Mouse (Mus musculus) frontal cortex, adult 2 months (tissue): ENCODE measurements around the gene Ppfia2. TPM values are rescaled to one million over a fixed set of nuclear protein-coding genes. Genes with fewer than 3 reads are reported as not detected.

ENCODE experiments used
- DNase-seq, 2 experiments: peaks; one replicate each; pipeline ENCODE4 v3.0.0; 2022; ENCODE audit warnings: low spot score in 1 of 2; ENCODE audit errors: extremely low spot score in 1 of 2
- polyA plus RNA-seq: library from polyadenylated mRNA; depleted of rRNA; stranded (reverse); fragments of >200 nt; gene quantifications from 2 replicates; pipeline ENCODE4 v1.2.3, GENCODE M21; 2012

Ppfia2 gene
- polyA plus RNA-seq, 1 experiment, result 66.1 TPM

DNA sequence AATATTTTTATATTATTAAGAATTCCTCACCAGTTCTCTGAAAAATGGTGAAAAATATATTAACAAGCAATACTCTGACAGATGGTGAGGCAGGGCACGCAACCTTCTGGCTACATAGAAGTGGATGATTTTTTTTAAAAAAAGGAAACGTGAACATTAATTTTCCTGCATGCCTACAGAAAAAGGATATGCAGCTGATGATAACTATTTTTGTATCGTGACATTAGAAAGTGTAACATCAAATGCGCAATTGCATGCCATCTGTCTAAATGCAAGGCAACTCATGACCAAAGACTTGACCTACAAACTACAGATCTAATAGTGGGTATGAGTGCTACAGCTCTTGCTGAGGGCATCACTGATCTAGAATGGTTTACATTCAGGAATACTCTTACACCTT lies 182.1 kb downstream of the Ppfia2 start:
- DNase-seq, result no peak

DNA sequence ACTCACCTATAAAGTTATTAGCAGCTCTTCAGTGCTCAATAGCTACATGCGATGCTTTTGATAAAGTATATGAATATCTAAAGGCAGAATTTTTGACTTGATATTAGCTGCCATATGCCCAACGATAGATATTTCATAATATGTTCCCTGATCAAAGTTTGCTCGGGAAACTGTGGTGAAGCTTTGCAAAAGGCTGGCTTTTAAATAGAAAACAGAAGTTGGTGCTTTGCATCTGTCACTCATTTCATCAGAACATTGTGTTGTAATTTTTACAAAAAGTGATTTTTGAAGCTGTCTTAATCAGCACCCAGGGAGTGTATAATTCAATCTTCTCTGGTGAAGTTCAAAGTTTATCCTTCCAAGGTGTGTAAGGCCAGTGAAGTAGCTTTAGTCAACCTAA lies 195.1 kb downstream of the Ppfia2 start:
- no peak for DNase-seq

DNA sequence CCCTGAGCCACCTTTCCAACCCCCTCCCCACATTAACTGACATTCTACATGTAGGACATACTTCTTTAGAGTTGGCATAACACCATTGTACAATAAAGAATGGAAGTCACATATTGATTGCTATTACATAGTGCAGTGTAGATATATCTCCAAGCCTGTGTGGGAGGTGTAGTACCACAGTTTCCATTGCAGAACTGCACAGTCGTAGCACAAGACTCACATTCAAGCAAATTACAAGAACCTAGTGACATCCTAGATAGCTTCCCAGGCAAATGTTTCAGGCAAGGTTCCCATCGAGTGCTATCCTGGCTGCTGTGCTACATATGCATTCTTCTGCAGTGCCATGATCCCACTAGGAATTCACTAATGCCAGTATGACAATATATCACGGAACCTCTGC lies 200.0 kb downstream of the Ppfia2 start:
- no peak for DNase-seq

DNA sequence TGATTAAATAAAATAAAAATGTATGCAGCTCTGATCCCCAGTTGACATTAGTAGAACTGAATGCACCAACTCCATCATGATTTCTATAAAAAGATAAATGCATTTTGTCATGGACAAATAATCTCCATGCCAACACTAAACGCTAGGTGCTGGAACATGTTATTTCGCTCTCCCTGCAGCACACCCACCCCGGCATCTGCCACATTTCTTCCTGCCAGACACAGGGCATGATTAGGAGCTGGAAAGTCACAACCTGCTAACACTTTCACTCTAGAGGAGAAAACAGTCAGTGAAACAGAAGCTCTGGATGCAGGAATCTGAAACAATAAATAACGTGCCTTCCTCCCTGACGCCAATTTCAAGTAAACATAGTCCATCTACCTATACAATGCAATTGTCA lies 211.3 kb downstream of the Ppfia2 start:
- peak; percentile 23 to 47 for DNase-seq

DNA sequence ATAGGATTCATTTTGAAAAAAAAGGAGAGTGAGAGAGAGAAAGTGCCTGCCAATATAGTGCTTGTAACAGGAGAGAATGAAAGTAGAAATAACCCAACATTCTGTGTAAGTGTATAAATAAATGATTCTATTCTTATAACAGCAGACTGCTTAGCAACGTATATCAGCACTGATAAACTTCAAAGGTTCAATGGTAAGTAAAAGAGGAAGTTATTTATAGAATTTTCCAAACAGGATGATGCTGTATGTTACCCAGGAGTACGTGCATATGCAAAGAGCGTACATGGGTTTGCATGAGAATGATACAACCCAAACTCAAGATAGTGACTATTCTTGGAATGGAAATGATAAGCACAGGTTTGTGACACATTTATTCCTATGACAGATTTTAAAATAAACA lies 215.4 kb downstream of the Ppfia2 start:
- DNase-seq, result no peak

DNA sequence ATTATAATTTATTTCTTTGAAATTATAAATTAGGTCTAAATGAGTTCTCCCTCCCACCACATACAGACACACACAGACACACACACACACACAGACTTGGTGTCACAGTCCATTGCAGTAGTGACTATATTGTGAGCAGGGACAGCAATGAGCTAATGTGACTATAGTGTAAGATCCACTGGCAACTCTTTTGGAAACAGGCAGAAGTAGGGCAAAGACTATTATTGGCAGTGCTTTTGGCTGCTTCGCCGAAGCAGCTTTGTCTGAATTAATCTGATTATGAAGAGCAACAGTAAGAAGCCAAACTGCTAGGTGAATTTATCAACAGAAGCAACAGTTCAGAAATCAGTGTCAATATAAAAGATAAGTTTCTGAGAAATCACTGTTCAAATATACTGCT lies 249.8 kb downstream of the Ppfia2 start:
- DNase-seq, result no peak

DNA sequence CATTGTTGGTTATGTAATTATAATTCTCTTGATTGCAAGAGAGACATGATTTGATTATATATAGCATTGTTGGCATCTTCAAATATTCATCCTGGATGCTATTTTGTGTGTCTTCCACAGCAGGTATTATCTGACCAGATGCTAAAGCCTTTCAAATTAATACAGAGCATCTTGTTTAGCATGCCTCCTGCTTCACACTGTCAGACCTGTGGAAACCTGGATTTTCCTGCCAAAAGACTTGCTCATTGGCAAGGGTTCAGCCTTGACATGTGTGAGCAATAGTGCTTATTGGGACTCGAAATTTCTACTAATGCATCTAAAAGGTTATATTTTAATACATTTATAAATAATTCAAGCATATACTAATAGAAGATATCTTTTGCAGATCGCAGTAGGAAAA lies 262.1 kb downstream of the Ppfia2 start:
- DNase-seq, result peak in 1 of 2 experiments; percentile 22

DNA sequence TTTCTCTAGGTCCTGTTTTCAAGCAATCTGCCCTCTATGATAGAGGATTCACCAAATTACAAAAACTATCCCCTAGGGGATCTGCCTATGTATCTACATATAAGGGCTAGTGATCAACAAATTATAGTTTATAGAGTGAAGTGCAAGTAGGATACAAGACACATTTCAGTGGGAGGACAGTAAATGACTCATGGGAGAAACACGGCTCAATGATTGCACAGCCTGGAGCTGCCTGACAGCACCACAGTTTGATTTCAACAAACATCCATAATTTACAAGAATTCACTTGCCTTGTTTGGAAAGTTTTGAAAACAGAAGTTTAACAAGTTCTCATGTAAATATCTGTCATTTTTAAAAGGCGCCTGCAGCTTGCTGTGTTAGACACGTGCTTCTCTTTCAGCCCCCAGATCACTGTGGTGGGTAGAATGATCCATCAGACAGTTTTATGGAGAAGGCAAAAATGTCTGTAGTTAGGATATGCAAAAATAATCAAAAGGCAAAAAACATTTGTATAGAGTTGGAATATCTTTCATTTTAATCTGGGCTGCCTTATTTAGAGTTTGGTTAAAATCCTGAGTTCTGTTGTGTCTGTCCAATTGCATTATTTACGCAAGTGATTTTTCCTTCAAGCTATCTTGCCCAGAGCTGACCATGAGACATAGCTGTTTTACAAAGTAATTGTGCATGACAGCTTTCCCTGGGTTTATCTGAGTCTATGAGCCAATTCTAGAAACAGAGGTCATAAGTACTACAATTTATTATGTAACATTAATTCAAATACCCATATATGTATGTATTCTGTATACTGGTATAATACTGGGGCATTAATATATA lies 266.3 kb downstream of the Ppfia2 start:
- DNase-seq, result peak in 1 of 2 experiments; percentile 42

DNA sequence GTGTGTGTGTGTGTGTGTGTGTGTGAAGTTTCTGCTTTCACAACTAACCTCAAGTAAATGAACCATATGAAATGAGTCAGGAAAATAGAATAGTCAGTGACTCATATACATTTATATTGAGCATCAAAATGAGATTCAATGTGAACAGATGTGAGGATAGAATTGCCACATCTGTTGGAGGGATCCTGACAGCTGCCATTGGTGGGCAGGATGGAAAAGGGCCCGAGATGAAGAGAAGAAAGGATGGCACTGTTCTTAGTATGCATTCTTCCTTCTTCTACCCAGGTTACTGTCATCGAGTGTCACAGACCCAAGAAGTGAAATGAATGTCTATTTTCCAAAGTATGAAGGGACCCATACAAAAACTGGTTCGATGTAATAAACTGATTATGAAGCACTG lies 268.1 kb downstream of the Ppfia2 start:
- DNase-seq, result no peak

DNA sequence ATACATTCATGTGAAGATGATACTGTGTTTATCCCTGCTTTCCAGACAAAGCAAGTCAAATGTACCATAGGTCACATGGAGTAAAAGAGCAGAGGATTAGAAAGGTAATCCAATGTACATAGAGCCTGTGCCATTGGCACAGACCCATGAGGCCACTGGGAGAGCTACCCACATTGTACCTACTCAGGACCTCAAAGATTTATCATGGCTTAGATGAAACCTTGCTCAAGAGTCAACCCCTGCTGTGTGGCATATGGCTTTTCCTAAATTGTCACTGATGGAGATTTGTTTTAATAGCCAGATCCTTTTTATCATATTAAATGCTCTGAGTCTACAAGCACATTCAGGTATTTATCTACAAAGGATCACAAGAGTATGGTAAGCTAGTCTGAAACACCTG lies 274.8 kb downstream of the Ppfia2 start:
- no peak for DNase-seq

DNA sequence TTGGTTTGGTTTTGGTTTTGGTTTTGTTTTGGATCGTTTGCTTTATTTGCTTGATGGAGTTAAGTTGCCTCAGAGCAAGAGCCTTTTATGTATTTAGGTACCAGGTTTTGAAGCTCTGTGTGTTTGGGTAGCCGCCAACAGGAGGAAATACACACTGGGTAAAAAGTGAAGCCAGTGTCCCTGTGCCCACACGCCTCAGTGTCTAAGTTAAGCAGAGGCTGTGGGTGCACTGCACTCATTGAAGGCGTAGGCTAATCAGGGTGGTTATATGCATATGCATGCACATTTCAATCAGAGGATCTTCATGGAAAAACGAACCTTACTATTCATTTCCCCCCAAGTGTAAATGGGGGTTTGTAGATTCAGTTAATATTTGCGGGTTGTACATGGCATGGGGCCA lies 290.9 kb downstream of the Ppfia2 start:
- peak; percentile 77 to 81 for DNase-seq

DNA sequence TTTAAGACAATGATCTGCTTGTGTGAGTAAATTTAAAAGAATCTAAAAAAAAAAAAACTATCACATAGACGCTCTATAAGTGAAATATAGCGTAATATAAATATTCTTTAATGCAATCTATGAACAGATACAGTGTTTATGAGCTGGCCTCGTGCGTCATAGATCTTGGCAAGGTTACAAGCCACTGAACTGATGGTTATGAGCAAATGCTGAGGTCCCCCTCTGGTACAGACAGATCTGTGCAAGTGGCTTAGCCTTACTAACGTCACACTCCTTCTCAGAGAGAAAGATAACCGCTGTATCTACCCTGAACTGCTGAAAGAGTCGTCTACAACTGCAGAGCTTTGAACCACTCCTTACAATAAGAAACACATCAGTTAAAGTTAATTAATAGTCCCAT lies 293.6 kb downstream of the Ppfia2 start:
- DNase-seq, result no peak

DNA sequence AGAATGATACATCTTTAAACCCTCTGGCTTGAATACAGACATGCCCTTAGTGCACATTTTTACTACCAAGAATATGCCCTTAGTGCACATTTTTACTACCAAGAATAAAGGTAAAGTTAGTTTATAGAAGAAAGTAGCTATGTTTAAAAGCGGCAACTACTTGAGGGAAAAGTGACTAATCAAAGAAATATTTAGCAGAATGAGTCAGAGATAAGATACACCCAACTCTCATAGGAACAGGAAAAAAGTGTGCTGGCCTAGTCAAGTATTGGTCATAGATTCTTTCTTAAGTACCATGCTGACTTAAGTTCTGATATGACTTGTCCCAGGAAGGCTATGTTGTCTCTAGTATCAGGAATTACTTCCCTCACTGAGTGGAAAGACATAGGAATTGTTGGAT lies 305.4 kb downstream of the Ppfia2 start:
- DNase-seq, result no peak

DNA sequence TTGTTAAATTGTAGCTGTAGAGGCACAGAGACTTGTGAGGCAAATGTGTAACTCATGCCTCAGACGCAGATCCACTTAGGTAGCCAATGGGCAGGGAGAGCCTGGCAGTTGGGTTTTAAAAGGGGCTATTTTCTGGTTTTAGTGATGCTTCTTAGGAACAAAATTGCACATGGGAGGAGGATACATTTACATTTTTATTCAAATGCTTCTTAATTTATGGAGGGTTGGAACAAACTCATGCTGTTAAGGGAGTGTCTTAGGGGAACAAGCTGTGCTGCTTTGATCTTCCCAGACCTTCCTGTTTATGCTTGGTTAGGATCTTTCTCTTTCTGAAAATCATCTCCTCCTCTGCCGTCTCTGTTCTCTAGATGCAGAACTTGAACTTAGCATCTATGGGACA lies 345.3 kb downstream of the Ppfia2 start:
- no peak for DNase-seq

DNA sequence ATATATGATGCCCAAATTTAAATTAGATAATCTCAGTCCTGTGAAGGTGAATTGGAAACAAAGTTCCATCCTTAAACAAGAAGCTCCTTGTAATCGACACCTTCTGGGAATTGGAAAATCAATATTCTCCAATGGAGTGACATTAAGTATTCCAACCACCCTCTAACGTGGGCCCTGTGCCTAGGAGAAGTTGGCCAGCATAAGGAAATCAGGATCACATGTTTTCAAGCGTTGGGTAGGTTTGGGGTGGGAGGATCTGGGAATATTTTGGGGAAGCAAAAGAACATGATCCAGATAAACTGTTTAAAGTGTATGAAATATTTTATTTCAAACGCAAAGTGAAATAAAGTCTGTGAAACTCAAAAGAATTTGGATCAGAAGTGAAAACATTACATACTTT lies 348.2 kb downstream of the Ppfia2 start:
- DNase-seq, result peak in 1 of 2 experiments; percentile 14

DNA sequence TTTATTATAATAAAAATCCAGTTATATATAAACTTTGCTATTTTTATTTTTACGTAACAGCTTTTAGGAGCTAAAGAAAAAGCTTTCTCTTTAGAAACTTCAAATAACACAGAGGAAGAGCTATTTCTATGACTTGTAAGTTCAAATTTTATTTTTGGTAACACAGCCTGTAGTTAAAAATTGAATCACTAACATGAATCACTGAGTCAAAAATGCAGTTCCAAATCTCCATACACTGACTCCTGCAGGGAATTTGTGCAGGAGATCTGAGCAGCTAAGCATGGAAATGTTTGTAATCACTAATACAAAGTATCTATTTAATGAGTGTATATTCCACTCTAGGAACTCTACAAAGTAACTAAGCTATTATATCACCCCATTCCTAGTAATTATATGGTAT lies 354.1 kb downstream of the Ppfia2 start:
- DNase-seq, result no peak

DNA sequence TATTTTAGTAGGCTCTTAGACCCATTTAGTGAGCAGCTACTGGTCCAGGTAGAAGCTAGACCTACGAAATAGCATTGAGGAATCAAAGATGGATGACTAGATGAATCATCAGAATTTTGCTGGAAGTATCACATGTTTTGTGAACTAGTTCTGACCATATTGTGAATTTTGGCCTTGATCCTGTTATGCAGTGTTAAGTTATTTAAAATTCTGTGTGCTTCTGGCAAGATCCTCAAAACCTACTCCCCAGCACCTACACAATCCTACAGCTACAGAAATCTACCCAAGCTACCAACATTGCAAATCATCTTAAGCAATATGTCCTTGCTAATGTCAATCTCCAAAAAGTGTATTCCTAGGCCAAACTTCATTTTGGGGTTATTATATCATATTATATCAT lies 368.3 kb downstream of the Ppfia2 start:
- peak; percentile 28 to 70 for DNase-seq

DNA sequence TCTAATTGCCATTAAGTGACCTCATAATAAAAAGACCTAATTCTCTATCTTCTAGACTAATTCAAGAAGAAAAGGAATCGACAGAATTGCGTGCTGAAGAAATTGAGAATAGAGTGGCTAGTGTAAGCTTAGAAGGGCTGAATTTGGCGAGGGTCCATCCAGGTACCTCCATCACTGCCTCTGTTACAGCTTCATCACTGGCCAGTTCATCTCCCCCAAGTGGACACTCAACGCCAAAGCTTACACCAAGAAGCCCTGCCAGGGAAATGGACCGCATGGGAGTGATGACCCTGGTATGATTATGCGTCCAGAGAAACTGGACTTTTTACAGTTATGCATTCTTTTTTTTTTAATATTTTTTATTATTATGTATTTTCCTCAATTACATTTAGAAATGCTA lies 388.0 kb downstream of the Ppfia2 start:
- DNase-seq, result no peak

DNA sequence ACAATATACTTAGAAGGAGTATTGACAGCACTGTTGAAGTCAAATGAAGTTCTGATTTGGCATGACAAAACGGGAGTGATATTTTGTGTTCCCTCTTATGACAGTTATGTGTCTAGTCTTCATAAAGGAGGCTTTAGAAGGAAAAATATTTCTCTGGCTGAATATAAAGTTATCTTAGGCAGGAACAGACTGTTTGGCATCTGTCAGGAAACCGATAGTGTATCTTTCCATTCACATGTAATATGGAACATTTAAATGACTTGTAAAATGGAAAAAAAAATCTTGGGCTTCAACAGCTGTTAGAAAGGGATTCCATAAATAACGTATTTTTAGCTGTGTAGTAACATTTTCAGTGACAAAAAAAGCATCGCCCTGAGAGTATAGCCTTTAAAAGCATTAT lies 400.1 kb downstream of the Ppfia2 start:
- peak in 1 of 2 experiments; percentile 28 for DNase-seq

DNA sequence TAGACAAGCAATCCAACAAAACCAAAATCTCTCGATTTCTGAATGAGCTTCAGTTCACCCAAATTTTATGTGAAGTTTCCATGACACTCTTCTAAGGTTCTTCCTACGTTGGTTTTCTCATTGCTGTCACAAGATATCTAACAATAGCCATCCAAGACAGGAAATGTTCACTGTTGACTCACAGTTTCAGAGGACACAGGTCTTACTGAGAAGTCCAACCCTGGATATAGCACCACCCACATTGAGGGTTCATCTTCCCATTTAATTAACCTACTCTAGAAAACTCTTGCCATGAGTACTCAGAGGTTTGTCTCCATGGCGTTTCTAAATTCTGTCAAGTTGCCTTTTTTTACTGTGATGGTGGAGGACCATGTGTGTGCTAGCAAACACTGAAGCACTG lies 401.7 kb downstream of the Ppfia2 start:
- DNase-seq, result peak in 1 of 2 experiments; percentile 15

DNA sequence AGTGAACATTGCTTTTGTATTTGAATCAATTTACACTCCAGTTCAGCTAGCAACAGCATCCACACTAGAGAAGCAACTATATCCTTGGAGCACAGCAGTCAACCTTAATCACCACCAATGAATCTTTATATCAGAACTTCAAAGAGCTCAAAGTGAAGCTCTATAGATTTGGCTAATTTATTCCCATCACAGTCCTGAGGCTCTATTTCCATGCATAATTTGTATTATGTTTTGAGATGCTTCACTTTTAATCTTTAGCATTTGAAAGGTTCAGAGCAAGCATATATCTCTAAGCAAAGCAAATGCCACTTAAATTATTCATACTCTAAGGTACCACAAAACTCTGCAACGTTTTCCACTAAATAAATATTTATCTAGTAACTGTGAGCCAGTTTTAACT lies 402.6 kb downstream of the Ppfia2 start:
- DNase-seq, result no peak

DNA sequence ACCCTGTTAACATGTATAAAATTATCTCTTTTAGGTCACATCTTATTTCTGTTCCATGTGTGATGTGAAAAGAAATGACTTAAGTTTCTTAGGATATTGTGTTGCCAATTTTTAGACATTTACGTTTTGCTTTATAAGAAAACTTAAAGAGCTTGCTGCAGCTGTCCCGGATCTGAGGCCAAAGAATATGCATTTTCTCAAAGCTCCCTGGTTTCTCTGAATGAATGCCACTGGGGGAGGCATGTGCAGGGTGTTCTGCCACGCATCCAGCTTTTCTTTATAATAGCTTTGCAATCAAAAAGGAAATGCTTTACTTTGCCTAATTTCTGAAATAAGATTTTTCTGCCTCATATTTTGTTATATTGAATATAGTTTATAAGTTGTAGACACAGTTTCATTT lies 411.2 kb downstream of the Ppfia2 start:
- DNase-seq, result peak in 1 of 2 experiments; percentile 16

DNA sequence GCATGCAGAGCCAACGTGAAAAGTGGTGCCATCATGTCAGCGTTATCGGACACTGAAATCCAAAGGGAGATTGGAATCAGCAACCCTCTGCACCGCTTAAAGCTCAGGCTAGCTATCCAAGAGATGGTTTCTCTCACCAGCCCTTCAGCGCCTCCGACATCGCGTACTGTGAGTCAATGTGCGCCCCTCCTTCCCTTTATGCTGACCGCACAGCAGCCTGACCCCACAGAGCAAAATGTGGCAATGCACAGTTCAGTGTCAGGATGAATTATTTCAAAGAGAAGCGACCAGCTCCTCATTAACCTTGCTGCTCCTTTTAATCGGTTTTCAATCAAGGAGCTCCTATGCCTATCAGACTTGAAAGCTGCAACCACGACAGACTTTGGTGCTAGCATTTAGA lies 426.2 kb downstream of the Ppfia2 start:
- no peak for DNase-seq
